Mouse (Mus musculus) liver, embryonic 13.5 days (tissue): Measurements from ENCODE around the gene Gadd45gip1. TPM values are rescaled to one million over a fixed set of nuclear protein-coding genes. Genes with fewer than 3 reads are reported as not detected.

Source experiments
- ATAC-seq: fragments of 200-750 bp; cut with Nextera tagmentation; 2 replicates; pipeline ENCODE4 v1.8.0; 2017; ENCODE audit warnings: low read depth, mild to moderate bottlenecking, moderate number of reproducible peaks, moderate library complexity
- DNase-seq: peaks from one replicate; pipeline ENCODE4 v3.0.0; 2022
- H3K27ac ChIP-seq: fragments of 300-500 bp; sonication (generic); 2 replicates; pipeline ENCODE4 v1.5.1; 2015; ENCODE audit warnings: moderate library complexity, mild to moderate bottlenecking, inconsistent platforms
- H3K27me3 ChIP-seq: fragments of 300-500 bp; sonication (generic); 2 replicates; pipeline ENCODE4 v1.6.1; 2015; ENCODE audit warnings: mild to moderate bottlenecking, inconsistent platforms
- H3K36me3 ChIP-seq: fragments of 300-500 bp; sonication (generic); 2 replicates; pipeline ENCODE4 v1.6.1; 2015; ENCODE audit warnings: mild to moderate bottlenecking, inconsistent platforms
- H3K4me1 ChIP-seq: fragments of 300-500 bp; sonication (generic); replicated peaks from 2 replicates; pipeline ENCODE4 v1.6.1; 2015; ENCODE audit warnings: inconsistent platforms
- H3K4me2 ChIP-seq: fragments of 300-500 bp; sonication (generic); 2 replicates; pipeline ENCODE4 v1.6.1; 2015; ENCODE audit warnings: inconsistent platforms, mild to moderate bottlenecking, moderate library complexity
- H3K4me3 ChIP-seq: fragments of 300-500 bp; sonication (generic); replicated peaks from 2 replicates; pipeline ENCODE4 v1.5.1; 2015; ENCODE audit warnings: mild to moderate bottlenecking, inconsistent platforms
- H3K9ac ChIP-seq: fragments of 300-500 bp; sonication (generic); 2 replicates; pipeline ENCODE4 v1.6.1; 2015; ENCODE audit warnings: mild to moderate bottlenecking, inconsistent platforms
- H3K9me3 ChIP-seq: fragments of 300-500 bp; sonication (generic); replicated peaks from 2 replicates; pipeline ENCODE4 v1.6.1; 2016; ENCODE audit warnings: inconsistent platforms
- WGBS: fragments of 180-500 bp; shearing (Covaris S2); methylation state at CpG from one replicate; pipeline ENCODE4 v1.1.7; 2015; ENCODE audit not compliant: insufficient replicate concordance; 5-methylcytosine and 5-hydroxymethylcytosine counted together
- polyA plus RNA-seq: library from polyadenylated mRNA; unstranded; fragments of >200 nt; fragmentation: Nextera tagmentation; extraction: Ambion mirVana; gene quantifications from 2 replicates; pipeline ENCODE4 v1.2.1, GENCODE M21; 2015

Gene Gadd45gip1
- polyA plus RNA-seq, 1 experiment from 2014 or later = 63.2 TPM

DNA sequence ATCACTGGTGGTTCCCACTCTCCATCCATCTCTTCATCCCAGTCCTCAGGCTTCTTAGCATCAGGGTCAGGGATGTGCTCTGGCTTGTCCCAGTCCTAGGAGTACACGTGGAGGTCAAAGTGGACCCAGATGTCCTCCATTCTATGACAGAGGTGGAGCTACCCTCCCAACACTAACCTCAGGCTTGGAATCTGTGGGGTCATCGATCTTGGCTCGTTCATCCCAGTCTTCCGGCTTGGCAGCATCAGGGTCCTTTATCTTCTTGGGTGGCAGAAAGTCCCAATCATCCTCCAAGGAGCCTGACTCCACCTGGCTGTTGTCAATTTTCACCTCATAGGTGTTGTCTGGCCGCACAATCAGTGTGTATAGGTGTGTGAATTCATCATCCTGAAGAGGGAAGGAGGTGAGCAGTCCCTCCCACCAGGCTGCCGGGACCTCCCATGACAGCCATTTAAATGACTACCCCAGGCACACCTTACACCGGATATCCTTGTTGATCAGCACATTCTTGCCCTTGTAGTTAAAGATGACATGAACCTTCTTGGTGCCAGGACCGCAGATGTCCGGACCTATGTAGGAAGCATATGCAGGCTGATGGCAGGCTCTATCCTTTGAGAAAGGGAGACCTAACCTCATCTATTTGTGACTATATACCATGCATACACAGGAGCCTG lies 13.2 kb downstream of the Gadd45gip1 start:
- DNase-seq (no peak), ATAC-seq (no peak)
- Histone ChIP-seq H3K36me3 (peaks cover 51% of the 10 kb centered on the region), H3K27ac (peak overlapping the region; percentile 54), H3K27me3 (no peaks in the 10 kb centered on the region), H3K4me1 (peaks cover 72% of the 10 kb centered on the region), H3K9ac (peak overlapping the region; percentile 92), H3K4me3 (peak overlapping the region; percentile 89), H3K9me3 (no peaks in the 10 kb centered on the region), H3K4me2 (peak overlapping the region; percentile 80)
- 80% methylated on average over 9 of the region's 9 CpGs for WGBS

DNA sequence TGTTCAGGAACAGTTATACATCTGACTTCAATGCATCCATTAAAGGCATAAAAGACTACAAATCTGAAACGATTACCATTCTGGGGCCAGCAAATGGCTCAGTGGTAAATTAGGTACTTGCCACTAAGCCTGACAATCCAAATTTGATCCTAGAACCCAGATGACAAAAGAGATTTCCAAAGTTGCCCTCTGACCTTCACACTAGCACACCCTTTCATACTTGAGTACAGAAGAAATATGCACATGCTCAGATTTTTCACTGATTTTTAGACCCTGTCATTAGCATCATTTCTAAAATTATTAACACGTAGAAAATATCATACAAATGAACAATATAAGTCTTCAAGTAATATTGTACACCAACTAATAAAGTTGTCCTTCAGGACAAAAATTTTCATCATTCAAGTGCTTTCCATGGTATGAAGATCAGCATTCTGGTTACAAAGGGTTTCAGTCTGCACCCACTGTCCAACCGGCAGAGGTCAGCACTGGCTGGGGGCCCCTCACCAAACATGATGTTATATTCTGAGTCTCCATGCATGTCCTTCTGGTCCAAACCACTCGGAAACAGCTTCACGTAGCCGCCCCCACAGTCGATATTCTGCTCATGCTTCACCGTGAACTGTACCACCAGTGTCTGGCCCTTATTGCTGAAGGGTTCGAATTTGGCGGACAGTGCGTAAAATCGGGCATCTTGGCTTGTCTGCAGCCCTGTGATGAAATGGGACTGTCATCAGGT lies 14.2 kb downstream of the Gadd45gip1 start:
- Histone ChIP-seq H3K27me3 (no peaks in the 10 kb centered on the region), H3K4me1 (peaks cover 69% of the 10 kb centered on the region)
- ATAC-seq = no peak

DNA sequence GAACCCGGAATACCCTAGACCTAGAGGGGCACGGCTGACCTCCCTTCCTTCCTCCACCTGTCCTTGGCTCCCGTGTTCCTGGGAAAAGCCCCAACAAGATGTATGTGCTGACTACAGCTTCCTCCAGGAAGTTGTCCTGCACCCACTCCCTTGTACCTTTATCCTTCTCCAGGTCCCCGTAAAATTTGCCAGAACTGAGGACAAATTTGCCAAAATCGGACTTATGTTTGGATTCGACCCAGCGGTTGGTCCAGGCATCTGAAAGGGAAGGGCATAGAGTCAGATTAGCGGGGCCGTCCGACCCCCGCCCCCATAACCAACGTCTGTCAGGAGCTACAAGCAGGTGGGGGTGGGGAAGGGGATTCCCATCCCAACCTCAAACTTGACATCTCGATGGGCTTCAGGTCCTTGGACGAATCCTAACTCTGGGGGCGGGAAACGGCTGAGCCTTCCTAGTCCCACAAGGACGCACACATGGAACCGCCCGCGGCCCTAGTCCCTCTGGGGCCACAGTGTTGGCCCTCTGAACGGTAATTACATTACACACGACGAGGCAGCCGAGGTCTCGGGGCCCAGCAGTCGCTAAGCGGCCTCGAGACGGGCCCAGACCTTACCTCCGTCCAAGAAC lies 14.9 kb downstream of the Gadd45gip1 start:
- H3K9me3 ChIP-seq = no peaks in the 10 kb centered on the region

More for the DNA sequence above, 14.2 kb downstream of the Gadd45gip1 start:
- Histone ChIP-seq H3K4me2 (peak overlapping the region; percentile 80), H3K4me3 (peak overlapping the region; percentile 89), H3K9ac (peak overlapping the region; percentile 92), H3K9me3 (no peaks in the 10 kb centered on the region), H3K36me3 (peaks cover 51% of the 10 kb centered on the region), H3K27ac (peak overlapping the region; percentile 91)
- WGBS = 12% methylated on average over 12 of the region's 12 CpGs
- DNase-seq = no peak

DNA sequence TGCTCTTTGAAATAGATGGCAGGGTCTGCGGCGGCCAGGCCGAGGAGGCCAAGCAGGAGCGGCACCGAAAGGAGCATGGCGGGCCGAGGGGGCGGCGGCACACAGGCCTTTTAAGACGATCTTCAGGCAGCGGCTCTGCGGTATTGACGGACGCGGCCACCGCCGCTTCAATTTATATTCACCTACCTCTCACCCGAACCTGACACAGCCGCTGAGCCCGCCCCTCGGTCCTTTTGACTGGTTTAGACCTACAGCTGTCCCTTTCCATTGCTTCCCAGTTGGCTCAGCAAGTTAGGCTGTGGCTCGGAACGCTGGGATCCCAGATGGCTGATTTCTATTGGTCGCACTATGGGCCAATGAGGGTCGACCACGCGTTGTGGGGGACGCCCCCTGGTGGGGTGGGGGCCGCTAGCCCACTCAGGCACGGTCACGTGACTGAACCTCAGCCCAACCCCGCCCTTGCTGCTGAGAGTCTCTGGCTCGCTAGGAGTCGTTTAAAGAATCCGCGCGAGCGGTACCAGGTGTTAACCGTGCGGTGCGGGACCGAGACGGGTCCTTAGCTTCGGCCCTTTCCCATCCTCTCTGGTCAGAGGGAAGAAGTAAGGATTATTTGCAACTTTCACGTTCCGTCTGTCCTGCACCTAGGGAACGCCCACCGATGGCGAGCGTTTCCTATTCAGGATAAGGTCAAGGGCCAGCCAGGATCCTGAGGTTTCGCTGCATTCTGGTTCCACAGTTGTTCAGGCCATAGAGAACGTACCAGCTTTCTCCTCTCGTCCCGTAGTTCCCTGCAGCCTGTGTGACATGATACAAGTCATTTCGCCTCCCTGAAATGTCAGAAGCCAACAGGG lies 15.6 kb downstream of the Gadd45gip1 start, which contains the start of gene Calr:
Gene Calr, minus strand, starts transcription at position 213 of the 851 bp plus-strand sequence.
- H3K36me3 ChIP-seq = peaks cover 42% of the 10 kb centered on the region
- DNase-seq = peak; percentile 100
- peak within 1 kb of the TSS; percentile 92 for H3K9ac ChIP-seq
- ATAC-seq = peak; percentile 98
- under 1% methylated on average over 54 of the region's 55 CpGs for WGBS
- H3K9me3 ChIP-seq = no peaks in the 10 kb centered on the region
- no peaks in the 10 kb centered on the region for H3K27me3 ChIP-seq
- H3K4me2 ChIP-seq = peak within 1 kb of the TSS; percentile 89
- H3K4me1 ChIP-seq = peaks cover 56% of the 10 kb centered on the region
- peak within 1 kb of the TSS; percentile 97 for H3K27ac ChIP-seq
- H3K4me3 ChIP-seq = peak within 1 kb of the TSS; percentile 89

More for the DNA sequence above, 14.9 kb downstream of the Gadd45gip1 start:
- Histone ChIP-seq H3K4me1 (peaks cover 64% of the 10 kb centered on the region), H3K9ac (peak overlapping the region; percentile 92), H3K4me3 (peak overlapping the region; percentile 89), H3K36me3 (peaks cover 49% of the 10 kb centered on the region), H3K27me3 (no peaks in the 10 kb centered on the region), H3K27ac (peak overlapping the region; percentile 91), H3K4me2 (peak overlapping the region; percentile 80)
- peak; percentile 30 for ATAC-seq
- DNase-seq = no peak
- WGBS = under 1% methylated on average over 30 of the region's 30 CpGs

DNA sequence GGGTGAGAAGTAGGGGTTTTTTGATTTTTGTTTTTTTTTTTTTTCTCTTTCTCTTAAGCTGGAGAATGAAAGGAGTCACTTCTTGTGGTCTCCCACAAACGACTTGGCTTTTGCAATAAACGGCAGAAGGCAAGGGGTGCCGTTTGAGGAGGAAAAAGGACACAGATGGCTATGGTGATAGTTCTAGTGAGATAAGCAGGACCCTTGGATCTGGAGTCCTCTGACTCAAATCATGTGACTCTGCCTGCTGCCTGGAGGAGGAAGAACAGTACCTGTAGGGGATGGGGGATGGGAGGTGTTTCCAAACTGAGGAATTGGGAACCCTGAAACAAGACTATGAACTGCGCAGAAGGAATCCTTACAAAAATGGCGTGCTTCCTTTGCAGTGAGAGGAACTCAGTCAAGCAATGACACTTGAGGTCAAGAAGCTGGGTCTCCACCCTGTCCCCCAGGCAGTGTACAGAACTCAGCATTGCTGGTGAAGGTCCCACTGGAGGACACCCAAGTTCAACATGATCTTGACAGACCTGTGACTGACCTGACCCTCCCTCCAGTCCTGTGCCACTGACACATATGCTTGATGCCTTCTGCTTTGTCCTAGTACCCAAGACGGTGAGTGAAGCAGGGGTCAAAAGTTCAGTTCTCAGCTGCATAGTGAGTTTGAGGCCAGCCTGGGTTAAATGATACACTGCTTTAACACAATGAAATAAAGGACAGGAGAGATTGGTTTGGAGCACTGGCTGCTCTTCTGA lies 16.5 kb downstream of the Gadd45gip1 start:
- Histone ChIP-seq H3K9ac (peak overlapping the region; percentile 82), H3K4me1 (peaks cover 48% of the 10 kb centered on the region), H3K9me3 (no peaks in the 10 kb centered on the region), H3K27ac (peak overlapping the region; percentile 97), H3K4me2 (peak overlapping the region; percentile 89), H3K27me3 (no peaks in the 10 kb centered on the region), H3K4me3 (peak overlapping the region; percentile 70), H3K36me3 (peaks cover 33% of the 10 kb centered on the region)
- 9% methylated on average over 6 of the region's 6 CpGs for WGBS
- ATAC-seq (no peak), DNase-seq (no peak)

DNA sequence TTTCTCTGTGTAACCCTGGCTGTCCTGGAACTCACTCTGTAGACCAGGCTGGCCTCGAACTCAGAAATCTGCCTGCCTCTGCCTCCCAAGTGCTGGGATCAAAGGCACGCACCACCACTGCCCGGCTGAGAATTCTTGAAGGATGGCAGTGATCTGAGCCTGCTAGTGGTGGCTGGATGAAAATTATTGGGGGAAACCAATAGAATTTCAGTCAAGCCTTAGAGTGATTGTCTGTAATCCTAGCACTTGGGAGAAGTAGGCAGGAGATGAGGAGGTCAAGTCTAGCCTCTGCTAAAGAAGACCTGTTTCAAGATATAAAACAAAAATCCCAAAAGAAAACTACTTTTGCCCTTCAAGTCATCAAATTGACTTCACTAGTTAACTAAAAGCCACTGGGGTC lies 25.1 kb downstream of the Gadd45gip1 start:
- Histone ChIP-seq H3K9me3 (no peaks in the 10 kb centered on the region), H3K27ac (no peak overlapping the region)
- peak; percentile 4; the same call in 1 of the 2 replicates for ATAC-seq

DNA sequence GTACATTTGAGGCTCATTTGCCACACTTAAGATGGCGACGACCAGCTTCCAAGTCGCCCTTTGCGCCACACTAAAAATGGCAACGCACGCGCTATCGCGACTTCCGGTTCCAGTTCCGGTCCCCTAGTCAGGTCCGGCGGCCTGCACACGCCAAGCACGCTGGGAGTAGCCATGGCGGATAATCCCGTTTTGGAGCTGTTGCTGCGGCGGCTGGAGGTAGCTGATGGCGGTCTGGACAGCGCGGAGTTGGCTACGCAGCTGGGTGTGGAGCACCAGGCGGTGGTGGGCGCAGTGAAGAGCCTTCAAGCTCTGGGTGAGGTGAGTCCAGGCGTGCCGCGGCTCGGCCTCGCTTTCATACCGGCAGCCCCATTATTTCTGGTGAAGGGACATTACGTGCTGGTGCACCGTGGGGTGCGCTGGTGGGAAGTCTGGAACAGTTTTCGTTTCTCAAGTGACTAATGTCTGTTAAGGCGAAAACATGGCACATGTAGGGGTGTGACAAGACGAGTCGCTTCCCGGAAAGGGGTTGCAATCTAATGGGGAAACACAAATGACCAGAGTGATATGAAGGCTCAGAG lies 25.6 kb downstream of the Gadd45gip1 start, which contains the start of gene Farsa:
Gene Farsa, plus strand, starts transcription at position 126 of the 578 bp plus-strand sequence.
- peak within 1 kb of the TSS; percentile 79 for H3K4me3 ChIP-seq
- DNase-seq (peak; percentile 89), ATAC-seq (peak; percentile 89)
- WGBS = under 1% methylated on average over 39 of the region's 39 CpGs
- peaks cover 38% of the 10 kb centered on the region for H3K36me3 ChIP-seq
- no peaks in the 10 kb centered on the region for H3K27me3 ChIP-seq
- H3K4me1 ChIP-seq = peaks cover 30% of the 10 kb centered on the region
- H3K27ac ChIP-seq = peak within 1 kb of the TSS; percentile 83
- no peaks in the 10 kb centered on the region for H3K9me3 ChIP-seq
- peak within 1 kb of the TSS; percentile 86 for H3K4me2 ChIP-seq
- peak within 1 kb of the TSS; percentile 88 for H3K9ac ChIP-seq

More for the DNA sequence above, 25.1 kb downstream of the Gadd45gip1 start:
- H3K4me2 ChIP-seq = no peak overlapping the region; the same call in 1 of the 2 replicates
- H3K4me3 ChIP-seq = peak overlapping the region; percentile 79
- H3K27me3 ChIP-seq = no peaks in the 10 kb centered on the region
- H3K9ac ChIP-seq = no peak overlapping the region
- DNase-seq = no peak
- WGBS = 89% methylated on average over 3 of the region's 3 CpGs
- peaks cover 27% of the 10 kb centered on the region for H3K4me1 ChIP-seq
- peaks cover 33% of the 10 kb centered on the region for H3K36me3 ChIP-seq

DNA sequence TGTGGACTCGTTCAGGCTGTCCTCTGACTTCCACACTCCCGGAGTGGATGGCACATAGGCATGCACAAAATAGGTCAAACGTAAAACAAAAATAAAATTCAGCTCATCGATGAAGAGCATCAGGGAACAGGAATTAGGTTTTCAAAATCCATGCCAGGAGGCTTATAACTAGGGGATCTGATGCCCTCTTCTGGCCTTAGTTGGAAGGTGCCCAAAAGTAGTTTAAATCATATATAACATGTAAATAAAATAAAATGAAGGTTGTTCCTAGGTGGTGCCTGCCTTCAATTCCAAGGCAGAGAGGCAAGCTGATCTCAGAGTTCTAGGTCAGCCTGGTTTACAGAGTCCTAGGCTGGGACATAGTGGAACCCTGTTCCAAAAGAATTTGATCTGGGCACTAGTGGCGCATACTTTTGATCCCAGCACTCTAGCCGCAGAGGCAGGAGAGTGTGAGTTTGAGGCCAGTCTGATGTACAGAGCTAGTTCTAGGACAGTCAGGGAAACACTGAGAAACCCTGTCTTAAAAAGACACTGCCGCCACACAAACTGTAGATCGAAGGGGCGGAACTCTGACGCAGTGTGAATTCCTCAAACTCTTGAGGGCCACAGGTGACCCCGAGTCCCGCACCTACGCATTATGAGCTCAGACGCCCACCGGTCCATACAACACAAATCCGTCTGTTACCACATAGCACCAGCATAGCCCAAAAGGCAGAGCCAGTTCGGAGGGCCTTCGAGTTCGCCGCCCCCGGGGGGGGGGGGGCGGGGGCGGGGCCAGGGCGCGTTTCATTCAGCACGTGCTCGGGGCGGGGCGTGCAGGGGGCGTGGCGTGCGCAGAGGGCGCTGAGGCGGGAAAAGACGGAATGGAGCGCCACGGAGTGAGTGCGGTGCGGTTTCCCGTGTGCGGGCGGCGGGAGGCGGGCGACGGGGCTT lies 40.3 kb downstream of the Gadd45gip1 start, which contains the start of gene Syce2:
Gene Syce2, plus strand, starts transcription at position 736 of the 933 bp plus-strand sequence.
- Histone ChIP-seq H3K4me3 (peak within 1 kb of the TSS; percentile 70), H3K36me3 (peaks cover 40% of the 10 kb centered on the region), H3K4me2 (peak within 1 kb of the TSS; percentile 100), H3K4me1 (peaks cover 48% of the 10 kb centered on the region), H3K9ac (peak within 1 kb of the TSS; percentile 82), H3K27me3 (no peaks in the 10 kb centered on the region), H3K27ac (peak within 1 kb of the TSS; percentile 86), H3K9me3 (no peaks in the 10 kb centered on the region)
- ATAC-seq (peak; percentile 72), DNase-seq (peak; percentile 82)
- 8% methylated on average over 44 of the region's 46 CpGs for WGBS
